Mouse (Mus musculus) thymus, adult 2 months (tissue): Measurements from ENCODE around the gene Scarb1. TPM values are rescaled to one million over a fixed set of nuclear protein-coding genes. Genes with fewer than 3 reads are reported as not detected.

Source experiments
- DNase-seq: peaks from one replicate; pipeline ENCODE4 v3.0.0; 2021
- H3K27ac ChIP-seq: fragments of 200-500 bp; 2 replicates; pipeline ENCODE4 v1.5.1; 2012; ENCODE audit warnings: low read length, control low read depth; ENCODE audit not compliant: control insufficient read depth, insufficient read depth
- H3K27me3 ChIP-seq: fragments of 200-500 bp; 2 replicates; pipeline ENCODE4 v1.6.1; 2012; ENCODE audit warnings: mild to moderate bottlenecking, low read length, moderate library complexity, mixed read lengths; ENCODE audit not compliant: control insufficient read depth, insufficient read depth
- H3K36me3 ChIP-seq: fragments of 200-500 bp; 2 replicates; pipeline ENCODE4 v1.6.1; 2012; ENCODE audit warnings: mild to moderate bottlenecking, low read length, moderate library complexity; ENCODE audit not compliant: control insufficient read depth, insufficient read depth
- H3K4me1 ChIP-seq: fragments of 200-500 bp; replicated peaks from 2 replicates; pipeline ENCODE4 v1.6.1; 2012; ENCODE audit warnings: low read length; ENCODE audit not compliant: control insufficient read depth, insufficient read depth
- H3K4me3 ChIP-seq: fragments of 200-500 bp; 2 replicates; pipeline ENCODE4 v1.5.1; 2012; ENCODE audit warnings: mild to moderate bottlenecking, low read length, control low read depth, moderate library complexity; ENCODE audit not compliant: control insufficient read depth, insufficient read depth
- CTCF ChIP-seq: fragments of 200-500 bp; IDR thresholded peaks from 2 replicates; pipeline ENCODE4 v1.5.1; 2012; ENCODE audit warnings: mild to moderate bottlenecking, control low read depth, low read length, moderate library complexity, borderline replicate concordance; ENCODE audit not compliant: control insufficient read depth, poor library complexity, insufficient read depth; ENCODE audit errors: extremely low read depth
- POLR2A ChIP-seq: fragments of 200-500 bp; IDR thresholded peaks from 2 replicates; pipeline ENCODE4 v1.6.1; 2012; ENCODE audit warnings: mild to moderate bottlenecking, low read length, control low read depth, moderate library complexity; ENCODE audit not compliant: control insufficient read depth, poor library complexity, insufficient read depth; ENCODE audit errors: extremely low read depth
- WGBS: fragments of 180-500 bp; shearing (Covaris S2); methylation state at CpG from one replicate; pipeline ENCODE4 v1.1.7; 2018; 5-methylcytosine and 5-hydroxymethylcytosine counted together
- polyA plus RNA-seq: library from polyadenylated mRNA; depleted of rRNA; stranded (reverse); fragments of >200 nt; gene quantifications from 2 replicates; pipeline ENCODE4 v1.2.3, GENCODE M21; 2012

Scarb1 gene
- polyA plus RNA-seq, 1 experiment = 80.7 TPM

DNA sequence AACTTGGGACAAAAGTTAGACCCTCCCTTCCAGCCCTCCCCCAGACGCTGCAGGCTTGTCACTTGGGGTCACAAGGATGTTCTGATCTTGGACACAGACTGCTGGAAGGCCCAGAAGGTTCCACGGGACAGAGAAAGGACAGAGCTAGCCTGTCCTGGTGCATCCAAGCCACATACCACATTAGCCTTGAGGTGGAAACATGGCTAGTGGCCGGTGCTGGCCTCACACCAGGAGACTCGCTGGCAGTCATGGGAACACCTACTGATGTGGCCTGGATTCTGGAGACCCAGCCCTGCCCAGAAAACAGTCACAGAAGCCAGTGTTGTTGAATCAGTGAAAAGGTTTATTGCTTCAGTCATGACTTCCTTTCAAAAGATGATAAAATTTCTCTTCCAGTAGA, 64.1 kb downstream of the Scarb1 start:
- Histone ChIP-seq H3K4me3 (no peak overlapping the region), H3K4me1 (no peaks in the 10 kb centered on the region; the same call in 1 of the 2 replicates), H3K27ac (no peak overlapping the region), H3K27me3 (no peaks in the 10 kb centered on the region), H3K36me3 (no peaks in the 10 kb centered on the region)
- TF ChIP-seq CTCF (no peak), POLR2A (no peak)
- WGBS = 96% methylated on average over 4 of the region's 4 CpGs
- no peak for DNase-seq

DNA sequence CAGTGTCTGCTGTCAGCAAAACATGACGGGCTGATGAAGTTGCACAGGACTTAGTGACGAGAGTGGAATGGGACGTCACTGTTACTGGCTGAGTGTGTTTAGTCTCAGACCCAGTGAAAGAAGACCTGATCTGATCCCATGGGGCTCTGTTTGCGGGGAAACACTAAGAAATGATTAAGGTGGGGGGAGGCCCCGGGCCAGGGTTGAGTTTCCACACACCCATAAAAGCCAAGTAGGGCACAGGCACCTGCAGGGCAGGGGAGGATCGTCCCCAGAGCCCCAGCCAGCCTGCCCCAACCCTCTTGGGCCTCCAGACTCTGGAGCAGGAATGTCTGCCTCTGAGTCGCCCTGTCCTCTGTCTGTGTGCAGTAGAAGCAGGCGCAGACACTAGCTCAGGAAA, 65.6 kb downstream of the Scarb1 start:
- WGBS = 91% methylated on average over 8 of the region's 8 CpGs
- no peak for TF ChIP-seq CTCF
- Histone ChIP-seq H3K4me1 (no peaks in the 10 kb centered on the region; the same call in 1 of the 2 replicates), H3K36me3 (no peaks in the 10 kb centered on the region), H3K4me3 (no peak overlapping the region), H3K27me3 (no peaks in the 10 kb centered on the region), H3K27ac (no peak overlapping the region)
- DNase-seq = no peak

- Histone ChIP-seq H3K4me1 (no peaks in the 10 kb centered on the region; the same call in 1 of the 2 replicates), H3K4me3 (no peak overlapping the region), H3K27ac (no peak overlapping the region), H3K27me3 (no peaks in the 10 kb centered on the region), H3K36me3 (no peaks in the 10 kb centered on the region)
- 95% methylated on average over 3 of the region's 3 CpGs for WGBS
- TF ChIP-seq CTCF = no peak
- no peak for TF ChIP-seq POLR2A
- no peak for DNase-seq
These were observed 66.1 kb downstream of the Scarb1 start for GRCm38 (mm10) chr5:125274773-125275172.

DNA sequence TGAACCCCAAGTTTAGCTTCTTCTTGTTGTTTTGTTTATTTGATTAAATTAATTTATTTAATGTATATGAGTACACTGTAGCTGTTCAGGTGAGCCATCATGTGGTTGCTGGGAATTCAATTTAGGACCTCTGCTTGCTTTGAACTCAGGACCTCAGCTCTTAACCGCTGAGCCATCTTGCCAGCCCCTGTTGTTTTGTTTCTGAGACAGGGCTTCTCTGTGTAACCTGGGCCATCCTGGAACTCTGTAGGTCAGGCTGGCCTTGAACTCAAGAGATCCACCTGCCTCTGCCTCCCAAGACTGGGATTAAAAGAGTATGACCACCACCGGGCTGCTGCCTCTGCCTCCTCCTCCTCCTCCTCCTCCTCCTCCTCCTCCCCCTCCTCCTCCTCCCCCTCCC, 66.7 kb downstream of the Scarb1 start:
- no peak for TF ChIP-seq CTCF
- TF ChIP-seq POLR2A = no peak
- Histone ChIP-seq H3K27ac (no peak overlapping the region), H3K4me1 (no peaks in the 10 kb centered on the region; the same call in 1 of the 2 replicates), H3K27me3 (no peaks in the 10 kb centered on the region), H3K36me3 (no peaks in the 10 kb centered on the region), H3K4me3 (no peak overlapping the region)
- WGBS = 81% methylated on average over 2 of the region's 2 CpGs
- DNase-seq = no peak

DNA sequence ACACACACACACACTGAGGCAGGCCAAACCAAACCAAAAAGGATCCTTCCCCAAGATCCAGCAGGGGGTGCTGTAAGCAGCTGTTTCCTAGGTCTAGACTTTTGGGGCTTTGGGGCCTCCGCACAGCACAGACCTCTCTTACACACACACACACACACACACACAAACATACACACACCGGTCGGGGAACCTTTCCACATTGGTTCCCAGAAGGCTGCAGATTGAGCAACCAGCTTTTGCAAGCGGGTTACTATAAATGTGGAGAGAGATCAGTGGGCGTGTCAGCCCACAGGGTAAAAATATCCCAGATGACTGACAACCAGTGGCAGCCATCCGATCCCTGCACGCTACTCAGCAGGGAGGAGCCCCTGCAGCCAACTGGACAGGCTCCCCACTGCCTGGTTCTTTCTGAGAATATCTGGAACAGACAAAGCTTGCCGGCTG, 67.2 kb downstream of the Scarb1 start:
- H3K27ac ChIP-seq = no peak overlapping the region
- WGBS = 31% methylated on average over 8 of the region's 8 CpGs
- no peak overlapping the region for H3K4me3 ChIP-seq
- TF ChIP-seq CTCF (0 out of 2 replicates have a peak, but pooled peaks have one; percentile 21), POLR2A (no peak)
- no peaks in the 10 kb centered on the region for H3K36me3 ChIP-seq
- DNase-seq = peak; percentile 33
- H3K4me1 ChIP-seq = no peaks in the 10 kb centered on the region; the same call in 1 of the 2 replicates
- H3K27me3 ChIP-seq = no peaks in the 10 kb centered on the region

GRCm38 (mm10) chr5:125272231-125272988, 68.5 kb downstream of the Scarb1 start:
- no peak for TF ChIP-seq POLR2A
- TF ChIP-seq CTCF = no peak
- no peak overlapping the region for H3K4me3 ChIP-seq
- no peaks in the 10 kb centered on the region; the same call in 1 of the 2 replicates for H3K4me1 ChIP-seq
- no peak overlapping the region for H3K27ac ChIP-seq
- WGBS = 88% methylated on average over 10 of the region's 10 CpGs
- H3K36me3 ChIP-seq = no peaks in the 10 kb centered on the region
- H3K27me3 ChIP-seq = no peaks in the 10 kb centered on the region
- DNase-seq = no peak

DNA sequence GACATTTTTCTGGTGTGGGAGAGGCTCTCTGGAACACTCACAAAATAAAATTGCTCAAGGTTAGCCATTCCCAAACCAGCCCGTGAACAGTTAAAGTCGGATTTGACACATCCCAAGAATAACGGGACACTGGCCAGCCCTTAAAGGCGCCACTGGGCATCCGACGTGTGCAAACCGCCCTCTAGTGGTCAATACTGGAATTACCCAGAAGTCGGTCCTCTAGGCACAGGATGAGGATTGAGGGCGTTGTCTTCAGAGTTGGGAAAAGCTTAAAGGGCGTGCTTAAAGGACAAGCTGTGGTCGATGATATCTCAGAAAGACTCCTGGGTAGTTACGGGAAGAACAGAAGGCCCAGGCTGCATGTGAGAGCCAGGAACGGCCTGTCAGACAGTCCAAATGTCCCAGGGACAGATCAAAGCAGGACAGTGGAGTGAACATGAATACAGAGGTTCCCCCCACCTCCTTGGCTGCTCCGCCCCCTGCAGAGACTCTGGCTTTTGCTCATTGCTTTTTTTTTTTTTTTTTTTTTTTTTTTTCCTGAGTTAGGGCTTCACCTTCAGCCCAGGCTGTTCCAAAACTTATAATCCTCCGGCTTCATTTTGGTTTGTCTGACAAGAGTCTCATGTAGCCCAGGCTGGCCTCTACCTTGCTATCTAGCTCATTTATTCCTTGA, 69.2 kb downstream of the Scarb1 start:
- H3K27me3 ChIP-seq = no peaks in the 10 kb centered on the region
- peaks cover 3% of the 10 kb centered on the region; the same call in 1 of the 2 replicates for H3K4me1 ChIP-seq
- no peaks in the 10 kb centered on the region for H3K36me3 ChIP-seq
- DNase-seq = peak; percentile 74
- no peak overlapping the region for H3K27ac ChIP-seq
- TF ChIP-seq CTCF = peak; percentile 86; the same call in 1 of the 2 replicates
- no peak for TF ChIP-seq POLR2A
- no peak overlapping the region for H3K4me3 ChIP-seq
- WGBS = 15% methylated on average over 15 of the region's 15 CpGs
